Mouse (Mus musculus): ENCODE results near the gene Gm28102. TPM values are rescaled to one million over a fixed set of nuclear protein-coding genes. Genes with fewer than 3 reads are reported as not detected.
"Not testable (repeated sequence)": the region's sequence is repeated elsewhere in the genome, so short reads cannot be mapped to it uniquely, and the experiment has no call there.

Gene Gm28102
- not detected in 2 replicates for polyA plus RNA-seq (2012; rRNA removed)

DNA sequence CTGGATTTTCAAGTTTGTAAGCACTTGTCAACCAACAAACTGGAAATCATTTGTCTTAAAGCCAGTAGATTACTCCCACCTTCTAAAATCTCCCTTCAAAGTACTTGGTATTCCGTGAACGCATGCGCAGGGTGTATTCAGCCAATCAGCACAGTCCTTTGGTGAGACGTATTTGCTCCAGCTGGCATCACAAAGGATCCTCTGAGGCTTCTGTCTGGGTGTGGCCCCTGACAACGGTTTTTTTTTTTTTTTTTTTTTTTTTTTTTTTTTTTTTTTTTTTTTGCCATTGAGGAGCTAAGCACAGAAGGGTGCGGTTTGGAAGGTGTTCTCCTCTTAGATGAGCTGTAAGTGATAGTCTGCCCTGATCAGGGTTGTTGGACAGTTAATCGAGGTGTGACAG lies at the start of gene Gm28102:
TSS of gene Gm28102 (plus strand) at position 301 of the 400 bp plus-strand sequence.
- not testable (repeated sequence) for DNase-seq; H3K4me3 ChIP-seq (replicated peaks; ENCODE audit: insufficient read depth, low read depth, low read length); H3K4me1 ChIP-seq (ENCODE audit: control insufficient read depth, insufficient read depth, low read length); H3K27ac ChIP-seq (ENCODE audit: insufficient read depth, low read length); H3K27me3 ChIP-seq (ENCODE audit: control insufficient read depth, insufficient read depth, low read length)
- 100% methylated on average over 2 of the region's 7 CpGs for whole genome bisulfite sequencing
